Mouse (Mus musculus): Measurements from ENCODE around the gene Zfyve19. TPM values are rescaled to one million over a fixed set of nuclear protein-coding genes. Genes with fewer than 3 reads are reported as not detected.
A peak's percentile ranks its signal among the peaks of the same experiment; 100 is the strongest.

Gene Zfyve19
- 15.7 and 19.8 TPM in 2 replicates for total RNA-seq (2012; rRNA removed)

GRCm38 (mm10) chr2:119208344-119209175 lies at the start of gene Zfyve19, which contains the start of gene Dnajc17:
TSS of gene Zfyve19 (plus strand) at chr2:119208617.
TSS of gene Dnajc17 (minus strand) at chr2:119208795.
- no peaks in the 10 kb centered on the region for H3K9me3 ChIP-seq (ENCODE audit: control insufficient read depth, insufficient read depth, low read depth, low read length)
- no peak for TF ChIP-seq MAFK (IDR thresholded peaks at IDR 0.05; ENCODE audit: insufficient read depth, low read depth, low read length)
- peak; percentile 96 for TF ChIP-seq HCFC1 (IDR thresholded peaks at IDR 0.05; ENCODE audit: borderline replicate concordance, insufficient read depth, low read length)
- TF ChIP-seq ZC3H11A (IDR thresholded peaks at IDR 0.05; ENCODE audit: borderline replicate concordance, low read depth, low read length), result no peak
- no peaks in the 10 kb centered on the region for H3K36me3 ChIP-seq (ENCODE audit: control insufficient read depth, insufficient read depth, low read length, poor library complexity, severe bottlenecking)
- H3K4me1 ChIP-seq (ENCODE audit: control insufficient read depth in 2 of 2, insufficient read depth in 2 of 2, low read length in 2 of 2, poor library complexity in 1 of 2), result peaks cover 0 to 6% of the 10 kb centered on the region in 2 experiments; a peak in 1 of 4 replicates
- H3K27ac ChIP-seq (ENCODE audit: insufficient read depth, low read depth, low read length, poor library complexity, severe bottlenecking), result peak within 1 kb of the TSS; percentile 59; the same call in 1 of the 2 replicates
- peak within 1 kb of the TSS; percentile 80 for H3K9ac ChIP-seq (ENCODE audit: insufficient read depth, low read depth, low read length, poor library complexity, severe bottlenecking)
- peak within 1 kb of the TSS; percentile 79 to 99 for H3K4me3 ChIP-seq (ENCODE audit: insufficient read depth in 1 of 2, low read depth in 1 of 2, low read length in 2 of 2, poor library complexity in 1 of 2, severe bottlenecking in 1 of 2)
- peak; percentile 90 for DNase-seq (ENCODE audit: low read depth, low spot score)
- in situ Hi-C loops (cut with MboI; ENCODE audit: low sequenced_read_pairs in 2 of 2, unreplicated experiment in 2 of 2), result no loop called here

GRCm38 (mm10) chr2:119161247-119161646 lies 47.2 kb upstream of the Zfyve19 start:
- H3K9ac ChIP-seq (ENCODE audit: insufficient read depth, low read depth, low read length, poor library complexity, severe bottlenecking), result no peak overlapping the region
- H3K36me3 ChIP-seq (ENCODE audit: control insufficient read depth, insufficient read depth, low read length, poor library complexity, severe bottlenecking), result no peaks in the 10 kb centered on the region
- H3K27ac ChIP-seq (ENCODE audit: insufficient read depth, low read depth, low read length, poor library complexity, severe bottlenecking), result no peak overlapping the region
- H3K4me3 ChIP-seq (ENCODE audit: insufficient read depth in 1 of 2, low read depth in 1 of 2, low read length in 2 of 2, poor library complexity in 1 of 2, severe bottlenecking in 1 of 2), result 0 out of 4 replicates have a peak overlapping the region, but pooled peaks of 1 of the 2 experiments have one; percentile 17
- no peak for TF ChIP-seq ZC3H11A (IDR thresholded peaks at IDR 0.05; ENCODE audit: borderline replicate concordance, low read depth, low read length)
- H3K9me3 ChIP-seq (ENCODE audit: control insufficient read depth, insufficient read depth, low read depth, low read length), result no peaks in the 10 kb centered on the region
- in situ Hi-C loops (cut with MboI; ENCODE audit: low sequenced_read_pairs in 2 of 2, unreplicated experiment in 2 of 2), result no loop called here
- no peak for DNase-seq (ENCODE audit: low read depth, low spot score)
- peaks cover 5 to 11% of the 10 kb centered on the region in 2 experiments; a peak in 1 of 4 replicates for H3K4me1 ChIP-seq (ENCODE audit: control insufficient read depth in 2 of 2, insufficient read depth in 2 of 2, low read length in 2 of 2, poor library complexity in 1 of 2)

DNA sequence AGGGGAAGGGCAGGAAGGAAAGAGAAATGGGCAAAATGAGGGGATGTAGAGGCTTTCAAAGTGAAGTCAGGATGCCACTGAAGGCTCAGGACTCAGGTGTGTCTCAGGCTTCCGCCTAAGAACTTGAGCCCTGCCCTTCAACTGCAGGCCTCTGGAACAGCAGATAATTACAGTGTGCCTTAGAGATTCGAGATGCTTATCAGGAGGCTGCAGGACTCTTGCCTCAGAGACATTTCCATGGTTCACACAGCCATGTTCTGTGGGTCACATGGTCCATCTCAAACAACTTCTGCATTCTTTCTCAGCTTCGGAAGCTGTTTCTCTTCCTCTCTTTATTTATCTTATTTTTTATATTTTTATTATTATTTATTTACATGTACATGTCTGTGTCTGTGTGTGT lies 45.3 kb upstream of the Zfyve19 start:
- no peak for TF ChIP-seq ZC3H11A (IDR thresholded peaks at IDR 0.05; ENCODE audit: borderline replicate concordance, low read depth, low read length)
- TF ChIP-seq CHD2 (IDR thresholded peaks at IDR 0.05; ENCODE audit: low read depth, low read length), result no peak
- no peak for TF ChIP-seq ZNF384 (IDR thresholded peaks at IDR 0.05; ENCODE audit: low read depth, low read length)
- TF ChIP-seq HCFC1 (IDR thresholded peaks at IDR 0.05; ENCODE audit: borderline replicate concordance, insufficient read depth, low read length), result no peak
- TF ChIP-seq MAFK (IDR thresholded peaks at IDR 0.05; ENCODE audit: insufficient read depth, low read depth, low read length), result no peak
- H3K36me3 ChIP-seq (ENCODE audit: control insufficient read depth, insufficient read depth, low read length, poor library complexity, severe bottlenecking), result no peaks in the 10 kb centered on the region
- no peak overlapping the region for H3K9ac ChIP-seq (ENCODE audit: insufficient read depth, low read depth, low read length, poor library complexity, severe bottlenecking)
- peaks cover 5 to 14% of the 10 kb centered on the region in 2 experiments; a peak in 1 of 4 replicates for H3K4me1 ChIP-seq (ENCODE audit: control insufficient read depth in 2 of 2, insufficient read depth in 2 of 2, low read length in 2 of 2, poor library complexity in 1 of 2)
- DNase-seq (ENCODE audit: low read depth, low spot score), result no peak
- no peaks in the 10 kb centered on the region for H3K9me3 ChIP-seq (ENCODE audit: control insufficient read depth, insufficient read depth, low read depth, low read length)
- H3K27ac ChIP-seq (ENCODE audit: insufficient read depth, low read depth, low read length, poor library complexity, severe bottlenecking), result no peak overlapping the region
- no peak overlapping the region for H3K4me3 ChIP-seq (ENCODE audit: insufficient read depth in 1 of 2, low read depth in 1 of 2, low read length in 2 of 2, poor library complexity in 1 of 2, severe bottlenecking in 1 of 2)
- in situ Hi-C loops (cut with MboI; ENCODE audit: low sequenced_read_pairs in 2 of 2, unreplicated experiment in 2 of 2), result no loop called here

DNA sequence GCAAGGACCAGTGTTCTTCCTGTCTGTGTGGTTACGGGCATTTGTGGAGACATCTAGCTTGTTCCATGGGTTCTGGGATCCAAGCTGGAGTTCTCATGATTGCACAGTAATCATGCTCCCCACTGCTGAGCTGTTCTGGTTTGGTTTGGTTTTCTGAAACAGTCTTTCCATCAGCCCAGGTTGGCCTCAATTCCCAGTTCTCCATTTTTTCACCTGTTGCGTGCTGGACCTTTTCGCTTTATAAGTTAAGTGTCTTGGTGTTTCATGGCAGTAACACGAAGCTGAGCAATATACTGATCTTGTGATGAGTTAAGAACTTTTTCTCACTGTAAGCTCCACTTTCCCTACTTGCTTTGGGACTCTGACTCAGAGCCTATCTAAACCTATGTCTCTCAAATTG lies 44.4 kb upstream of the Zfyve19 start:
- in situ Hi-C loops (cut with MboI; ENCODE audit: low sequenced_read_pairs in 2 of 2, unreplicated experiment in 2 of 2), result no loop called here
- Histone ChIP-seq H3K4me3 (ENCODE audit: insufficient read depth in 1 of 2, low read depth in 1 of 2, low read length in 2 of 2, poor library complexity in 1 of 2, severe bottlenecking in 1 of 2) (no peak overlapping the region), H3K4me1 (ENCODE audit: control insufficient read depth in 2 of 2, insufficient read depth in 2 of 2, low read length in 2 of 2, poor library complexity in 1 of 2) (peaks cover 5 to 14% of the 10 kb centered on the region in 2 experiments; a peak in 1 of 4 replicates), H3K9me3 (ENCODE audit: control insufficient read depth, insufficient read depth, low read depth, low read length) (no peaks in the 10 kb centered on the region), H3K27ac (ENCODE audit: insufficient read depth, low read depth, low read length, poor library complexity, severe bottlenecking) (no peak overlapping the region), H3K36me3 (ENCODE audit: control insufficient read depth, insufficient read depth, low read length, poor library complexity, severe bottlenecking) (no peaks in the 10 kb centered on the region), H3K9ac (ENCODE audit: insufficient read depth, low read depth, low read length, poor library complexity, severe bottlenecking) (no peak overlapping the region)
- no peak for DNase-seq (ENCODE audit: low read depth, low spot score)
- TF ChIP-seq ZC3H11A (IDR thresholded peaks at IDR 0.05; ENCODE audit: borderline replicate concordance, low read depth, low read length), result no peak
- TF ChIP-seq MAFK (IDR thresholded peaks at IDR 0.05; ENCODE audit: insufficient read depth, low read depth, low read length), result no peak
- TF ChIP-seq HCFC1 (IDR thresholded peaks at IDR 0.05; ENCODE audit: borderline replicate concordance, insufficient read depth, low read length), result no peak
- TF ChIP-seq ZNF384 (IDR thresholded peaks at IDR 0.05; ENCODE audit: low read depth, low read length), result no peak
- no peak for TF ChIP-seq CHD2 (IDR thresholded peaks at IDR 0.05; ENCODE audit: low read depth, low read length)
